Mouse (Mus musculus): Measurements from ENCODE around the gene Tnfsf9.

The Tnfsf9 gene

DNA sequence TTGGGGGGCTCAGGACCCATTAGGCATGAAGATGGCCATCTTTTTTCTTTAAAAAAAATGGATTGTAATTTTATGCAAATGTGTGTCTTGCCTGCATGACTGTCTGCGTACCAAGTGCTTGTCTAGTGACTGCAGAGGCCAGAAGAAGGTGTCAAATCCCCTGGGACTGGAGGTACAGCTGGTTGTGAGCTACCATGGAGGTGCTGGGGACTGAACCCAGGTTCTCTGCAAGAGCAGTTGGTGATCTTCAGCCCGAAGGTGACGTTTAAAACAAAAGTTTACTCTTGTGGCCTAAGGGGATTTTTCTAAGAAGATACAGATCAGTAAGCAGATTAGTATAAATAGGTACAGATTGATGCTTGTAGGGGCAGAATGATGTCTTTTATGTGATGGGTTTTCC is 30.5 kb downstream of the Tnfsf9 start:
- DNase-seq = no peak

- no peak for DNase-seq
These were observed 33.6 kb downstream of the Tnfsf9 start for GRCm38 (mm10) chr17:57138676-57139075.

- no peak for DNase-seq
These were observed 34.6 kb downstream of the Tnfsf9 start for GRCm38 (mm10) chr17:57139708-57140107.

DNA sequence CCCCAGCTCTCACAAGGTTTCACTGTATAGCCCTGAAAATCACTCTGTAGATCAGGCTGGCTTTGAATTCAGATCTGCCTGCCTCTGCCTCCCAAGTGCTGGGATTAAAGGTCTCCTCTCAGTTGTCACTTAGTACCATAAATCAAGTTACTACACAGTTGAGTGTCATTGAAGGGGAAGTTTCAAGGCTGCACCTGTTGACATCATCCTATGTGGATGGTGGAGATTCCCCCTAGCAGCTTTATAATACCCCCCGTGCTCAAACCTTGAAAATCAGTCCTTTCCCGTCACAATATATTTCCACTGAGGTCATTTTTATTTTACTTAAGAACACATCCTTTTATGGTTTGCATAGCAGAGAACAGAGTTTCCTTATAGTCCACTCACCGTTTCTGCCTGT is 38.6 kb downstream of the Tnfsf9 start:
- DNase-seq = no peak

GRCm38 (mm10) chr17:57145115-57145514 is 40.0 kb downstream of the Tnfsf9 start:
- DNase-seq = no peak

GRCm38 (mm10) chr17:57148343-57148742 is 43.2 kb downstream of the Tnfsf9 start:
- no peak for DNase-seq

- DNase-seq = no peak
These were observed 44.1 kb downstream of the Tnfsf9 start, which contains the start of gene Cd70 for GRCm38 (mm10) chr17:57148994-57149803. Gene Cd70 (minus strand): TSS chr17:57149777.

GRCm38 (mm10) chr17:57153006-57153405 is 47.9 kb downstream of the Tnfsf9 start:
- no peak for DNase-seq

DNA sequence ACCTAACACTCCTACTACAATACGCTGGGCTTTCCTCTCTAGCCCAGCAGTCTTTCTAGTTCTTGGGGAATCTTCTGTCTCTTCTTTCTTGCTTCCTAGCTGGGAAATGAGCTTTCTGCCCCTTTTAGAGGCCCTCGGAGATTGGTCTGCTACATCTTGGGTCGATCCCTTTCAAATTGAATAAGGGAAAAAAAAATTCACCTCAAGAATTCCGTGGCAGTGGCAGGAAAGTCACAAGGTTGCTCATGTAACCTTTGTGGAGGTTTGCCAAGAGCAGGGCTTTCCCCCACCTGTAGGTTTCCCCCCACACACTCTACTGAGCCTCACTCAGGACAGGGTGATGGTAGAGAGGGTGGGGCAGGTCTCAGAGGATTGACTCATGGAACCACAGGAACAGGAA is 48.7 kb downstream of the Tnfsf9 start:
- DNase-seq = no peak

Data from thymus, postnatal 36 days (tissue).